Mouse (Mus musculus) mesoderm, embryonic 11.5 days (tissue): ENCODE measurements at regions not wholly inside any gene's neighbourhood (a gene's known extent, or its start where the extent isn't known, plus 50 kb on each side); places are given as distances from the start of the nearest gene placed in this dataset.

Source experiments
- DNase-seq: peaks from one replicate; pipeline ENCODE4 v3.0.0-alpha.2; 2012; ENCODE audit warnings: low read depth, low spot score

GRCm38 (mm10) chr8:77850523-77850922 is 126.3 kb upstream of the Ednra start:
- no peak for DNase-seq

- DNase-seq, result peak; percentile 43
These were observed 146.0 kb upstream of the Ednra start for GRCm38 (mm10) chr8:77870264-77870663.

GRCm38 (mm10) chr8:77872771-77873170 is 148.5 kb upstream of the Ednra start:
- DNase-seq, result no peak

- DNase-seq, result no peak
These were observed 195.5 kb upstream of the Ednra start for GRCm38 (mm10) chr8:77919776-77920175.

- DNase-seq, result peak; percentile 2
These were observed 197.6 kb upstream of the Ednra start for GRCm38 (mm10) chr8:77921868-77922267.

GRCm38 (mm10) chr8:77947702-77948101 is 223.4 kb upstream of the Ednra start:
- no peak for DNase-seq

GRCm38 (mm10) chr8:77949640-77950039 is 225.4 kb upstream of the Ednra start:
- no peak for DNase-seq

GRCm38 (mm10) chr8:77958814-77959372 is 234.6 kb upstream of the Ednra start:
- no peak for DNase-seq

- peak; percentile 12 for DNase-seq
These were observed 238.9 kb upstream of the Ednra start for GRCm38 (mm10) chr8:77963102-77963698.

- no peak for DNase-seq
These were observed 242.7 kb upstream of the Ttc29 start for GRCm38 (mm10) chr8:77970378-77970777.

GRCm38 (mm10) chr8:77973714-77974113 is 239.4 kb upstream of the Ttc29 start:
- DNase-seq, result no peak

GRCm38 (mm10) chr8:77979106-77979505 is 234.0 kb upstream of the Ttc29 start:
- no peak for DNase-seq

GRCm38 (mm10) chr8:77980701-77981100 is 232.4 kb upstream of the Ttc29 start:
- DNase-seq, result no peak

GRCm38 (mm10) chr8:77982031-77982430 is 231.1 kb upstream of the Ttc29 start:
- DNase-seq, result no peak

- no peak for DNase-seq
These were observed 229.6 kb upstream of the Ttc29 start for GRCm38 (mm10) chr8:77983476-77983875.

GRCm38 (mm10) chr8:77987237-77987636 is 225.9 kb upstream of the Ttc29 start:
- DNase-seq, result no peak

- DNase-seq, result no peak
These were observed 224.6 kb upstream of the Ttc29 start for GRCm38 (mm10) chr8:77988291-77989056.

- no peak for DNase-seq
These were observed 222.0 kb upstream of the Ttc29 start for GRCm38 (mm10) chr8:77991050-77991449.

GRCm38 (mm10) chr8:78000303-78000702 is 212.8 kb upstream of the Ttc29 start:
- DNase-seq, result no peak

- DNase-seq, result peak; percentile 34
These were observed 211.4 kb upstream of the Ttc29 start for GRCm38 (mm10) chr8:78001656-78002055.

- DNase-seq, result no peak
These were observed 211.0 kb upstream of the Ttc29 start for GRCm38 (mm10) chr8:78002071-78002470.

- DNase-seq, result peak; percentile 73
These were observed 209.1 kb upstream of the Ttc29 start for GRCm38 (mm10) chr8:78003888-78004543.
